Mouse (Mus musculus): ENCODE data around the gene Zmiz1.

Zmiz1 gene

GRCm38 (mm10) chr14:25459016-25459393 lies at the start of gene Zmiz1:
Gene Zmiz1, plus strand, starts transcription at chr14:25459185.
- DNase-seq (ENCODE audit: low read depth): peak; percentile 94

GRCm38 (mm10) chr14:25411848-25412527 lies 47.0 kb upstream of the Zmiz1 start:
- DNase-seq (ENCODE audit: low read depth): no peak

- DNase-seq (ENCODE audit: low read depth): no peak
Measured at GRCm38 (mm10) chr14:25412811-25413210, 46.2 kb upstream of the Zmiz1 start.

- DNase-seq (ENCODE audit: low read depth): no peak
Measured at GRCm38 (mm10) chr14:25413510-25413909, 45.5 kb upstream of the Zmiz1 start.

- DNase-seq (ENCODE audit: low read depth): no peak
Measured at GRCm38 (mm10) chr14:25414115-25414514, 44.9 kb upstream of the Zmiz1 start.

GRCm38 (mm10) chr14:25420001-25420690 lies 38.8 kb upstream of the Zmiz1 start:
- DNase-seq (ENCODE audit: low read depth): no peak

GRCm38 (mm10) chr14:25420987-25421386 lies 38.0 kb upstream of the Zmiz1 start:
- DNase-seq (ENCODE audit: low read depth): peak; percentile 63

GRCm38 (mm10) chr14:25421596-25422001 lies 37.4 kb upstream of the Zmiz1 start:
- DNase-seq (ENCODE audit: low read depth): peak; percentile 14

- DNase-seq (ENCODE audit: low read depth): no peak
Measured at GRCm38 (mm10) chr14:25422946-25423345, 36.0 kb upstream of the Zmiz1 start.

- no peak for DNase-seq (ENCODE audit: low read depth)
Measured at GRCm38 (mm10) chr14:25423721-25424443, 35.1 kb upstream of the Zmiz1 start.

GRCm38 (mm10) chr14:25438255-25438654 lies 20.7 kb upstream of the Zmiz1 start:
- DNase-seq (ENCODE audit: low read depth): no peak

GRCm38 (mm10) chr14:25440116-25440515 lies 18.9 kb upstream of the Zmiz1 start:
- peak; percentile 20 for DNase-seq (ENCODE audit: low read depth)

GRCm38 (mm10) chr14:25440777-25441176 lies 18.2 kb upstream of the Zmiz1 start:
- DNase-seq (ENCODE audit: low read depth): no peak

GRCm38 (mm10) chr14:25441469-25441868 lies 17.5 kb upstream of the Zmiz1 start:
- no peak for DNase-seq (ENCODE audit: low read depth)

GRCm38 (mm10) chr14:25442676-25443075 lies 16.3 kb upstream of the Zmiz1 start:
- DNase-seq (ENCODE audit: low read depth): no peak

GRCm38 (mm10) chr14:25447136-25447775 lies 11.7 kb upstream of the Zmiz1 start:
- DNase-seq (ENCODE audit: low read depth): peak; percentile 69

GRCm38 (mm10) chr14:25448471-25448870 lies 10.5 kb upstream of the Zmiz1 start:
- no peak for DNase-seq (ENCODE audit: low read depth)

GRCm38 (mm10) chr14:25451099-25451667 lies 7.8 kb upstream of the Zmiz1 start:
- no peak for DNase-seq (ENCODE audit: low read depth)

- DNase-seq (ENCODE audit: low read depth): no peak
Measured at GRCm38 (mm10) chr14:25451699-25452632, 7.0 kb upstream of the Zmiz1 start.

- no peak for DNase-seq (ENCODE audit: low read depth)
Measured at GRCm38 (mm10) chr14:25452633-25453025, 6.4 kb upstream of the Zmiz1 start.

Measured in NIH3T3 (cell line).